Mouse (Mus musculus): Measurements from ENCODE around the gene Phf3.

DNA sequence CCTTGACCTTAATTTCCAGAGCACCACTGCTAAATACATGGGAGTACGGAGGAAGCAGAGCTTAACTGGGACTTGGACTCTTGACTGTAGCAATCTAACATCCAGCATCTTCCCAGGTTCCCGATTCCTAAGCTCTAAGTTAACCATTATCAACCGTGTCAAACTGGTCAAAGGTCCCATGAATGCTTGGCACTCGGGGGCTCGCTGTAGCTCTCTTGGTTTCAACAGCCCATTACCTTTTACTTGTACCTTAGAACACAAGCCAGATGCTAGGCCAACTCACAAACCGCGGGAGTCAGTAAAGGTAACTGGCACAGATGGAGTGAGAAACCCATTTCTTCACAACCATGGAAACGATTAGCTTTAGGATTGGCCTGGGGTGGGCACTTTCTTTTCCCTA, 71.8 kb downstream of the Phf3 start:
- no peak for TF ChIP-seq POLR2A (IDR thresholded peaks at IDR 0.05; ENCODE audit: control insufficient read depth, extremely low read depth, insufficient read depth, low read length, poor library complexity)
- TF ChIP-seq CTCF (IDR thresholded peaks at IDR 0.05; ENCODE audit: borderline replicate concordance, control insufficient read depth, extremely low read depth, insufficient read depth, low read length, poor library complexity) = no peak
